Mouse (Mus musculus) T-helper 17 cell (primary cell): ENCODE data around the gene Kank1.

ENCODE experiments used
- in situ Hi-C, 2 experiments: fragments of 300-600 bp; cut with MboI, MseI; formaldehyde crosslinking; loops; 1 replicate in 1 of 2; 2 replicates in 1 of 2; pipeline ENCODE4 v1.15.1; 2025; ENCODE audit warnings: high pct_unique_total_duplicates in 2 of 2

The Kank1 gene

GRCm38 (mm10) chr19:25399511-25400211, 162.9 kb downstream of the Kank1 start:
- in situ Hi-C loops: loop anchor here (5.0 to 10.0 kb wide), 2 partner anchors 545 to 1183 kb away; no protein-coding TSS in a partner anchor

- in situ Hi-C loops: no loop called here
Observed at GRCm38 (mm10) chr19:25400212-25400913, 163.6 kb downstream of the Kank1 start.

GRCm38 (mm10) chr19:25401521-25401920, 164.7 kb downstream of the Kank1 start:
- in situ Hi-C loops: no loop called here

- in situ Hi-C loops: no loop called here
Observed at GRCm38 (mm10) chr19:25404163-25404562, 167.4 kb downstream of the Kank1 start.

GRCm38 (mm10) chr19:25405987-25406386, 169.2 kb downstream of the Kank1 start:
- in situ Hi-C loops: no loop called here

GRCm38 (mm10) chr19:25406481-25407184, 169.9 kb downstream of the Kank1 start:
- in situ Hi-C loops: no loop called here

- in situ Hi-C loops: no loop called here
Observed at GRCm38 (mm10) chr19:25407185-25407886, 170.6 kb downstream of the Kank1 start.

- in situ Hi-C loops: no loop called here
Observed at GRCm38 (mm10) chr19:25407887-25408236, 171.1 kb downstream of the Kank1 start.

- in situ Hi-C loops: no loop called here
Observed at GRCm38 (mm10) chr19:25409239-25409638, 172.5 kb downstream of the Kank1 start.

- in situ Hi-C loops: loop anchor here in 1 of 2 experiments (10.0 kb wide), 1 partner anchor 103 kb away; no protein-coding TSS in a partner anchor
Observed at GRCm38 (mm10) chr19:25411353-25411752, 174.6 kb downstream of the Kank1 start.

GRCm38 (mm10) chr19:25415448-25415847, 178.7 kb downstream of the Kank1 start:
- in situ Hi-C loops: loop anchor here in 1 of 2 experiments (10.0 kb wide), 1 partner anchor 99 kb away; no protein-coding TSS in a partner anchor

GRCm38 (mm10) chr19:25417671-25418070, 180.9 kb downstream of the Kank1 start:
- in situ Hi-C loops: loop anchor here in 1 of 2 experiments (10.0 kb wide), 1 partner anchor 97 kb away; no protein-coding TSS in a partner anchor

GRCm38 (mm10) chr19:25419983-25420382, 183.2 kb downstream of the Kank1 start:
- in situ Hi-C loops: loop anchor here in 1 of 2 experiments (10.0 kb wide), 1 partner anchor 95 kb away; no protein-coding TSS in a partner anchor

GRCm38 (mm10) chr19:25422096-25422495, 185.3 kb downstream of the Kank1 start:
- in situ Hi-C loops: no loop called here

- in situ Hi-C loops: no loop called here
Observed at GRCm38 (mm10) chr19:25423371-25423770, 186.6 kb downstream of the Kank1 start.

- in situ Hi-C loops: no loop called here
Observed at GRCm38 (mm10) chr19:25426431-25426830, 189.7 kb downstream of the Kank1 start.

GRCm38 (mm10) chr19:25427886-25428285, 191.1 kb downstream of the Kank1 start:
- in situ Hi-C loops: no loop called here

- in situ Hi-C loops: no loop called here
Observed at GRCm38 (mm10) chr19:25428338-25428962, 191.7 kb downstream of the Kank1 start.

- in situ Hi-C loops: no loop called here
Observed at GRCm38 (mm10) chr19:25431431-25431830, 194.7 kb downstream of the Kank1 start.

- in situ Hi-C loops: no loop called here
Observed at GRCm38 (mm10) chr19:25431909-25432308, 195.1 kb downstream of the Kank1 start.

- in situ Hi-C loops: no loop called here
Observed at GRCm38 (mm10) chr19:25433169-25433690, 196.5 kb downstream of the Kank1 start.
